Mouse (Mus musculus) cortical plate, adult 2 months (tissue): Measurements from ENCODE around the gene Tax1bp1. TPM values are rescaled to one million over a fixed set of nuclear protein-coding genes. Genes with fewer than 3 reads are reported as not detected.

ENCODE experiments used
- H3K27ac ChIP-seq: fragments of 200-500 bp; 2 replicates; pipeline ENCODE4 v1.5.1; 2012; ENCODE audit warnings: low read length, control low read depth, inconsistent platforms; ENCODE audit not compliant: insufficient read depth
- H3K4me1 ChIP-seq: fragments of 200-500 bp; 2 replicates; pipeline ENCODE4 v1.6.1; 2011; ENCODE audit warnings: low read length; ENCODE audit not compliant: control insufficient read depth, insufficient read depth
- H3K4me3 ChIP-seq: fragments of 200-500 bp; 2 replicates; pipeline ENCODE4 v1.5.1; 2011; ENCODE audit warnings: mild to moderate bottlenecking, low read length, control low read depth; ENCODE audit not compliant: insufficient read depth
- CTCF ChIP-seq: fragments of 200-500 bp; IDR thresholded peaks from 2 replicates; pipeline ENCODE4 v1.5.1; 2011; ENCODE audit warnings: mild to moderate bottlenecking, control low read depth, low read length; ENCODE audit not compliant: insufficient read depth; ENCODE audit errors: extremely low read depth
- POLR2A ChIP-seq: fragments of 200-500 bp; IDR thresholded peaks from 2 replicates; pipeline ENCODE4 v1.6.1; 2011; ENCODE audit warnings: mild to moderate bottlenecking, low read length, control low read depth; ENCODE audit not compliant: insufficient read depth; ENCODE audit errors: extremely low read depth
- polyA plus RNA-seq: library from polyadenylated mRNA; depleted of rRNA; stranded (reverse); fragments of >200 nt; gene quantifications from 2 replicates; pipeline ENCODE4 v1.2.3, GENCODE M21; 2012

Gene Tax1bp1
- polyA plus RNA-seq, 1 experiment, result 80.3 TPM

GRCm38 (mm10) chr6:52765206-52765605, 51.7 kb downstream of the Tax1bp1 start:
- Histone ChIP-seq H3K4me1 (no peaks in the 10 kb centered on the region), H3K27ac (no peak overlapping the region), H3K4me3 (no peak overlapping the region)
- TF ChIP-seq CTCF (no peak), POLR2A (no peak)

- Histone ChIP-seq H3K4me3 (no peak overlapping the region), H3K4me1 (no peaks in the 10 kb centered on the region), H3K27ac (no peak overlapping the region)
- no peak for TF ChIP-seq POLR2A
- no peak for TF ChIP-seq CTCF
Observed at GRCm38 (mm10) chr6:52770789-52771188, 57.3 kb downstream of the Tax1bp1 start.

GRCm38 (mm10) chr6:52773132-52773531, 59.6 kb downstream of the Tax1bp1 start:
- no peaks in the 10 kb centered on the region for H3K4me1 ChIP-seq
- no peak overlapping the region for H3K4me3 ChIP-seq
- TF ChIP-seq POLR2A (no peak), CTCF (no peak)
- no peak overlapping the region for H3K27ac ChIP-seq

GRCm38 (mm10) chr6:52775350-52775749, 61.8 kb downstream of the Tax1bp1 start:
- Histone ChIP-seq H3K27ac (no peak overlapping the region), H3K4me1 (no peaks in the 10 kb centered on the region), H3K4me3 (no peak overlapping the region)
- no peak for TF ChIP-seq POLR2A
- no peak for TF ChIP-seq CTCF

- H3K4me1 ChIP-seq, result no peaks in the 10 kb centered on the region
- no peak for TF ChIP-seq POLR2A
- no peak for TF ChIP-seq CTCF
- H3K4me3 ChIP-seq, result no peak overlapping the region
- H3K27ac ChIP-seq, result no peak overlapping the region
Observed at GRCm38 (mm10) chr6:52775956-52776355, 62.4 kb downstream of the Tax1bp1 start.

GRCm38 (mm10) chr6:52777034-52777433, 63.5 kb downstream of the Tax1bp1 start:
- H3K4me3 ChIP-seq, result no peak overlapping the region
- TF ChIP-seq POLR2A (no peak), CTCF (no peak)
- no peak overlapping the region for H3K27ac ChIP-seq
- H3K4me1 ChIP-seq, result no peaks in the 10 kb centered on the region

GRCm38 (mm10) chr6:52778523-52778922, 65.0 kb downstream of the Tax1bp1 start:
- no peak overlapping the region for H3K4me3 ChIP-seq
- no peak overlapping the region for H3K27ac ChIP-seq
- no peaks in the 10 kb centered on the region for H3K4me1 ChIP-seq
- no peak for TF ChIP-seq CTCF
- TF ChIP-seq POLR2A, result no peak

GRCm38 (mm10) chr6:52779546-52779945, 66.0 kb downstream of the Tax1bp1 start:
- Histone ChIP-seq H3K4me3 (no peak overlapping the region), H3K27ac (no peak overlapping the region), H3K4me1 (no peaks in the 10 kb centered on the region)
- TF ChIP-seq CTCF (no peak), POLR2A (no peak)

- Histone ChIP-seq H3K4me3 (no peak overlapping the region), H3K4me1 (peaks cover 3% of the 10 kb centered on the region; the same call in 1 of the 2 replicates), H3K27ac (no peak overlapping the region)
- TF ChIP-seq POLR2A, result no peak
- no peak for TF ChIP-seq CTCF
Observed at GRCm38 (mm10) chr6:52790316-52790715, 76.8 kb downstream of the Tax1bp1 start.

- no peak overlapping the region for H3K27ac ChIP-seq
- TF ChIP-seq CTCF (no peak), POLR2A (no peak)
- no peak overlapping the region for H3K4me3 ChIP-seq
- H3K4me1 ChIP-seq, result peaks cover 3% of the 10 kb centered on the region; the same call in 1 of the 2 replicates
Observed at GRCm38 (mm10) chr6:52790781-52791180, 77.3 kb downstream of the Tax1bp1 start.

GRCm38 (mm10) chr6:52792455-52792854, 78.9 kb downstream of the Tax1bp1 start:
- no peak for TF ChIP-seq POLR2A
- no peak for TF ChIP-seq CTCF
- Histone ChIP-seq H3K4me1 (peaks cover 5% of the 10 kb centered on the region), H3K4me3 (no peak overlapping the region), H3K27ac (no peak overlapping the region)
